Mouse (Mus musculus) urinary bladder, adult 2 months (tissue): ENCODE results near the gene Bicd2. TPM values are rescaled to one million over a fixed set of nuclear protein-coding genes. Genes with fewer than 3 reads are reported as not detected.
A peak's percentile ranks its signal among the peaks of the same experiment; 100 is the strongest.

Experiments
- DNase-seq: peaks from one replicate; pipeline ENCODE4 v3.0.0; 2022; ENCODE audit warnings: low spot score
- polyA plus RNA-seq: library from polyadenylated mRNA; depleted of rRNA; stranded (reverse); fragments of >200 nt; gene quantifications from 2 replicates; pipeline ENCODE4 v1.2.3, GENCODE M21; 2012; rRNA removed

Gene Bicd2
- 41.8 and 47.8 TPM in 2 replicates for polyA plus RNA-seq

- DNase-seq, result peak; percentile 85
These were observed at the start of gene Bicd2 for GRCm38 (mm10) chr13:49341012-49341830. Gene Bicd2 (plus strand): TSS chr13:49341585.

GRCm38 (mm10) chr13:49291949-49292348 lies 49.4 kb upstream of the Bicd2 start:
- DNase-seq, result no peak

- DNase-seq, result no peak
These were observed 47.3 kb upstream of the Bicd2 start for GRCm38 (mm10) chr13:49294108-49294507.

- no peak for DNase-seq
These were observed 45.1 kb upstream of the Bicd2 start for GRCm38 (mm10) chr13:49296270-49296669.

- no peak for DNase-seq
These were observed 42.6 kb upstream of the Bicd2 start for GRCm38 (mm10) chr13:49298514-49299381.

GRCm38 (mm10) chr13:49300771-49301170 lies 40.6 kb upstream of the Bicd2 start:
- no peak for DNase-seq

- no peak for DNase-seq
These were observed 34.5 kb upstream of the Bicd2 start for GRCm38 (mm10) chr13:49306771-49307310.

GRCm38 (mm10) chr13:49307311-49307969 lies 33.9 kb upstream of the Bicd2 start:
- DNase-seq, result peak; percentile 46

- no peak for DNase-seq
These were observed 33.2 kb upstream of the Bicd2 start for GRCm38 (mm10) chr13:49308206-49308605.

- DNase-seq, result no peak
These were observed 32.5 kb upstream of the Bicd2 start for GRCm38 (mm10) chr13:49308861-49309403.

GRCm38 (mm10) chr13:49309501-49309900 lies 31.9 kb upstream of the Bicd2 start:
- no peak for DNase-seq

- no peak for DNase-seq
These were observed 29.7 kb upstream of the Bicd2 start for GRCm38 (mm10) chr13:49311642-49312041.

GRCm38 (mm10) chr13:49316386-49317162 lies 24.8 kb upstream of the Bicd2 start:
- DNase-seq, result no peak

GRCm38 (mm10) chr13:49317508-49317907 lies 23.9 kb upstream of the Bicd2 start:
- no peak for DNase-seq

GRCm38 (mm10) chr13:49317914-49318313 lies 23.5 kb upstream of the Bicd2 start:
- DNase-seq, result no peak

GRCm38 (mm10) chr13:49320040-49320439 lies 21.3 kb upstream of the Bicd2 start, which contains the start of gene Fgd3:
Gene Fgd3 (minus strand): TSS chr13:49320311.
- DNase-seq, result no peak

- DNase-seq, result no peak
These were observed 20.9 kb upstream of the Bicd2 start for GRCm38 (mm10) chr13:49320514-49320913.

GRCm38 (mm10) chr13:49321452-49321851 lies 19.9 kb upstream of the Bicd2 start:
- no peak for DNase-seq

GRCm38 (mm10) chr13:49322169-49322568 lies 19.2 kb upstream of the Bicd2 start:
- DNase-seq, result no peak

- no peak for DNase-seq
These were observed 18.6 kb upstream of the Bicd2 start for GRCm38 (mm10) chr13:49322739-49323138.

GRCm38 (mm10) chr13:49324871-49325270 lies 16.5 kb upstream of the Bicd2 start:
- no peak for DNase-seq
